Mouse (Mus musculus) monocyte, adult 5-6 weeks (primary cell): ENCODE data around the gene Tmem270. TPM values are rescaled to one million over a fixed set of nuclear protein-coding genes. Genes with fewer than 3 reads are reported as not detected.

Source experiments
- ATAC-seq: fragments of 153-309, 156-312 bp; replicated peaks from 2 replicates; pipeline ENCODE4 v1.8.0; 2017; ENCODE audit warnings: mild to moderate bottlenecking; ENCODE audit not compliant: low TSS enrichment, insufficient number of reproducible peaks, severe bottlenecking, poor library complexity, low FRiP score
- total RNA-seq: library from RNA; stranded (forward); fragments of 200-1000, 200-491, 200-594 nt; gene quantifications from 3 replicates; pipeline ENCODE4 v1.2.3, GENCODE M21; 2017

The Tmem270 gene
- total RNA-seq, 1 experiment from 2014 or later: not detected

- ATAC-seq: no peak
These were observed 11.2 kb downstream of the Tmem270 start for GRCm38 (mm10) chr5:134895291-134895690.

GRCm38 (mm10) chr5:134892717-134893116 lies 13.8 kb downstream of the Tmem270 start:
- no peak for ATAC-seq

GRCm38 (mm10) chr5:134891552-134891951 lies 15.0 kb downstream of the Tmem270 start:
- no peak for ATAC-seq

GRCm38 (mm10) chr5:134890601-134891054 lies 15.9 kb downstream of the Tmem270 start:
- no peak for ATAC-seq

GRCm38 (mm10) chr5:134888505-134888904 lies 18.0 kb downstream of the Tmem270 start:
- ATAC-seq: no peak

- ATAC-seq: no peak
These were observed 18.8 kb downstream of the Tmem270 start for GRCm38 (mm10) chr5:134887447-134888335.

- ATAC-seq: no peak
These were observed 23.5 kb downstream of the Tmem270 start for GRCm38 (mm10) chr5:134883077-134883476.

GRCm38 (mm10) chr5:134876801-134877200 lies 29.7 kb downstream of the Tmem270 start:
- no peak for ATAC-seq

GRCm38 (mm10) chr5:134875245-134875644 lies 31.3 kb downstream of the Tmem270 start:
- ATAC-seq: no peak

GRCm38 (mm10) chr5:134873956-134874879 lies 32.3 kb downstream of the Tmem270 start:
- no peak for ATAC-seq

- no peak for ATAC-seq
These were observed 33.5 kb downstream of the Tmem270 start for GRCm38 (mm10) chr5:134873034-134873433.

- no peak for ATAC-seq
These were observed 33.9 kb downstream of the Tmem270 start for GRCm38 (mm10) chr5:134872597-134872996.

- no peak for ATAC-seq
These were observed 38.0 kb downstream of the Tmem270 start for GRCm38 (mm10) chr5:134868506-134868905.

GRCm38 (mm10) chr5:134867320-134868144 lies 39.0 kb downstream of the Tmem270 start:
- ATAC-seq: no peak

GRCm38 (mm10) chr5:134865158-134865557 lies 41.4 kb downstream of the Tmem270 start:
- no peak for ATAC-seq

GRCm38 (mm10) chr5:134861902-134862497 lies 44.5 kb downstream of the Tmem270 start:
- no peak for ATAC-seq

GRCm38 (mm10) chr5:134859193-134859592 lies 47.3 kb downstream of the Tmem270 start:
- ATAC-seq: no peak

- ATAC-seq: no peak
These were observed 48.2 kb downstream of the Tmem270 start for GRCm38 (mm10) chr5:134858378-134858777.
